Mouse (Mus musculus) E14TG2a.4 (cell line): ENCODE results near the gene Dner.
A peak's percentile ranks its signal among the peaks of the same experiment; 100 is the strongest.

Experiments used
- H3K27me3 ChIP-seq: 2 replicates; pipeline ENCODE4 v1.6.1; 2014; ENCODE audit warnings: low read length, control low read depth; ENCODE audit not compliant: insufficient read depth
- H3K36me3 ChIP-seq: 2 replicates; pipeline ENCODE4 v1.6.1; 2014; ENCODE audit warnings: low read length, control low read depth; ENCODE audit not compliant: insufficient read depth
- H3K4me1 ChIP-seq: replicated peaks from 2 replicates; pipeline ENCODE4 v1.6.1; 2014; ENCODE audit warnings: low read depth, low read length, control low read depth
- H3K4me3 ChIP-seq: replicated peaks from 2 replicates; pipeline ENCODE4 v1.5.1; 2014; ENCODE audit warnings: mild to moderate bottlenecking, low read length
- H3K9me3 ChIP-seq: 2 replicates; pipeline ENCODE4 v1.6.1; 2014; ENCODE audit warnings: low read length, control low read depth
- CTCF ChIP-seq: conservative IDR thresholded peaks from 2 replicates; pipeline ENCODE4 v1.5.1; 2014; ENCODE audit warnings: low read length
- NANOG ChIP-seq: IDR thresholded peaks from 2 replicates; pipeline ENCODE4 v1.6.1; 2014; ENCODE audit warnings: borderline replicate concordance, low read length, mixed read lengths
- POU5F1 ChIP-seq: IDR thresholded peaks from 2 replicates; pipeline ENCODE4 v1.6.1; 2014; ENCODE audit warnings: low read length, borderline replicate concordance

Dner gene

GRCm38 (mm10) chr1:84585434-84585833 lies 110.6 kb downstream of the Dner start:
- Histone ChIP-seq H3K27me3 (no peaks in the 10 kb centered on the region), H3K4me3 (no peak overlapping the region), H3K4me1 (no peaks in the 10 kb centered on the region), H3K9me3 (no peaks in the 10 kb centered on the region), H3K36me3 (no peaks in the 10 kb centered on the region)
- TF ChIP-seq CTCF (no peak), POU5F1 (no peak), NANOG (no peak)

GRCm38 (mm10) chr1:84581812-84582211 lies 114.2 kb downstream of the Dner start:
- H3K9me3 ChIP-seq: no peaks in the 10 kb centered on the region
- no peaks in the 10 kb centered on the region for H3K4me1 ChIP-seq
- no peaks in the 10 kb centered on the region for H3K27me3 ChIP-seq
- TF ChIP-seq POU5F1 (no peak), CTCF (peak; percentile 70)
- H3K4me3 ChIP-seq: no peak overlapping the region
- H3K36me3 ChIP-seq: no peaks in the 10 kb centered on the region

- Histone ChIP-seq H3K4me3 (no peak overlapping the region), H3K9me3 (no peaks in the 10 kb centered on the region), H3K36me3 (no peaks in the 10 kb centered on the region), H3K27me3 (0 out of 2 replicates have a peak, but pooled peaks cover 4% of the 10 kb centered on the region), H3K4me1 (peaks cover 11% of the 10 kb centered on the region)
- TF ChIP-seq CTCF: no peak
- TF ChIP-seq POU5F1: no peak
- no peak for TF ChIP-seq NANOG
Observed at GRCm38 (mm10) chr1:84561841-84562240, 134.2 kb downstream of the Dner start.

GRCm38 (mm10) chr1:84561387-84561786 lies 134.6 kb downstream of the Dner start:
- Histone ChIP-seq H3K4me3 (no peak overlapping the region), H3K27me3 (0 out of 2 replicates have a peak, but pooled peaks cover 4% of the 10 kb centered on the region), H3K4me1 (peaks cover 11% of the 10 kb centered on the region), H3K9me3 (no peaks in the 10 kb centered on the region), H3K36me3 (no peaks in the 10 kb centered on the region)
- TF ChIP-seq NANOG (no peak), CTCF (no peak), POU5F1 (no peak)

GRCm38 (mm10) chr1:84556546-84557511 lies 139.2 kb downstream of the Dner start:
- H3K27me3 ChIP-seq: 0 out of 2 replicates have a peak, but pooled peaks cover 7% of the 10 kb centered on the region
- no peak overlapping the region for H3K4me3 ChIP-seq
- no peak for TF ChIP-seq NANOG
- no peak for TF ChIP-seq CTCF
- no peak for TF ChIP-seq POU5F1
- no peaks in the 10 kb centered on the region for H3K36me3 ChIP-seq
- peaks cover 7% of the 10 kb centered on the region; the same call in 1 of the 2 replicates for H3K9me3 ChIP-seq
- peaks cover 11% of the 10 kb centered on the region for H3K4me1 ChIP-seq

- peaks cover 16% of the 10 kb centered on the region for H3K27me3 ChIP-seq
- H3K9me3 ChIP-seq: peaks cover 7% of the 10 kb centered on the region; the same call in 1 of the 2 replicates
- H3K36me3 ChIP-seq: no peaks in the 10 kb centered on the region
- TF ChIP-seq POU5F1: no peak
- no peak for TF ChIP-seq CTCF
- TF ChIP-seq NANOG: no peak
- peaks cover 16% of the 10 kb centered on the region for H3K4me1 ChIP-seq
- no peak overlapping the region for H3K4me3 ChIP-seq
Observed at GRCm38 (mm10) chr1:84552005-84552404, 144.0 kb downstream of the Dner start.

- Histone ChIP-seq H3K4me3 (no peak overlapping the region), H3K36me3 (no peaks in the 10 kb centered on the region), H3K9me3 (peaks cover 7% of the 10 kb centered on the region; the same call in 1 of the 2 replicates), H3K4me1 (peaks cover 16% of the 10 kb centered on the region), H3K27me3 (peaks cover 14% of the 10 kb centered on the region)
- no peak for TF ChIP-seq CTCF
- TF ChIP-seq POU5F1: no peak
- no peak for TF ChIP-seq NANOG
Observed at GRCm38 (mm10) chr1:84550065-84550368, 146.0 kb downstream of the Dner start.

- Histone ChIP-seq H3K4me1 (peaks cover 16% of the 10 kb centered on the region), H3K36me3 (no peaks in the 10 kb centered on the region), H3K27me3 (peaks cover 9% of the 10 kb centered on the region), H3K4me3 (no peak overlapping the region), H3K9me3 (peaks cover 7% of the 10 kb centered on the region; the same call in 1 of the 2 replicates)
- TF ChIP-seq CTCF (no peak), NANOG (peak; percentile 94), POU5F1 (no peak)
Observed at GRCm38 (mm10) chr1:84549367-84550064, 146.5 kb downstream of the Dner start.

GRCm38 (mm10) chr1:84536069-84536468 lies 160.0 kb downstream of the Dner start:
- no peaks in the 10 kb centered on the region for H3K36me3 ChIP-seq
- no peak overlapping the region for H3K4me3 ChIP-seq
- no peak for TF ChIP-seq CTCF
- no peak for TF ChIP-seq POU5F1
- TF ChIP-seq NANOG: peak; percentile 20; the same call in 1 of the 2 replicates
- H3K4me1 ChIP-seq: no peaks in the 10 kb centered on the region
- no peaks in the 10 kb centered on the region for H3K9me3 ChIP-seq
- H3K27me3 ChIP-seq: no peaks in the 10 kb centered on the region
